Mouse (Mus musculus) embryonic facial prominence, embryonic 10.5 days (tissue): Measurements from ENCODE around the gene Erc2. TPM values are rescaled to one million over a fixed set of nuclear protein-coding genes. Genes with fewer than 3 reads are reported as not detected.

ENCODE experiments used
- DNase-seq: peaks from one replicate; pipeline ENCODE4 v3.0.0-alpha.2; 2017; ENCODE audit warnings: low spot score
- H3K27ac ChIP-seq: fragments of 300-500 bp; sonication (generic); replicated peaks from 2 replicates; pipeline ENCODE4 v1.5.1; 2016; ENCODE audit warnings: mild to moderate bottlenecking
- H3K27me3 ChIP-seq: fragments of 300-500 bp; sonication (generic); replicated peaks from 2 replicates; pipeline ENCODE4 v1.6.1; 2016; ENCODE audit warnings: low read depth, mild to moderate bottlenecking; ENCODE audit not compliant: poor library complexity, severe bottlenecking
- H3K36me3 ChIP-seq: fragments of 300-500 bp; sonication (generic); replicated peaks from 2 replicates; pipeline ENCODE4 v1.6.1; 2016; ENCODE audit warnings: mild to moderate bottlenecking, moderate library complexity
- H3K4me1 ChIP-seq: fragments of 300-500 bp; sonication (generic); 2 replicates; pipeline ENCODE4 v1.6.1; 2016
- H3K4me3 ChIP-seq: fragments of 300-500 bp; sonication (generic); 2 replicates; pipeline ENCODE4 v1.5.1; 2016; ENCODE audit warnings: mild to moderate bottlenecking, moderate library complexity
- H3K9me3 ChIP-seq: fragments of 300-500 bp; sonication (generic); 2 replicates; pipeline ENCODE4 v1.6.1; 2016; ENCODE audit warnings: mild to moderate bottlenecking
- WGBS: fragments of 180-500 bp; shearing (Covaris S2); methylation state at CpG from one replicate; pipeline ENCODE4 v1.1.7; 2016; 5-methylcytosine and 5-hydroxymethylcytosine counted together
- polyA plus RNA-seq: library from polyadenylated mRNA; unstranded; fragments of >200 nt; fragmentation: Nextera tagmentation; extraction: Ambion mirVana; gene quantifications from 2 replicates; pipeline ENCODE4 v1.2.1, GENCODE M21; 2016

Gene Erc2
- polyA plus RNA-seq, 1 experiment from 2014 or later = 7.2 TPM

- 79% methylated on average over 12 of the region's 12 CpGs for WGBS
- Histone ChIP-seq H3K4me1 (0 out of 2 replicates have a peak, but pooled peaks cover 6% of the 10 kb centered on the region), H3K9me3 (no peaks in the 10 kb centered on the region), H3K27me3 (no peaks in the 10 kb centered on the region), H3K36me3 (no peaks in the 10 kb centered on the region), H3K4me3 (no peak overlapping the region), H3K27ac (no peak overlapping the region)
- DNase-seq = no peak
Measured at GRCm38 (mm10) chr14:28068021-28068420, 445.8 kb downstream of the Erc2 start.

GRCm38 (mm10) chr14:28069826-28070225 is 447.6 kb downstream of the Erc2 start:
- Histone ChIP-seq H3K36me3 (no peaks in the 10 kb centered on the region), H3K4me3 (no peak overlapping the region), H3K27me3 (no peaks in the 10 kb centered on the region), H3K27ac (no peak overlapping the region), H3K4me1 (0 out of 2 replicates have a peak, but pooled peaks cover 6% of the 10 kb centered on the region), H3K9me3 (no peaks in the 10 kb centered on the region)
- WGBS = 90% methylated on average over 2 of the region's 2 CpGs
- DNase-seq = no peak

GRCm38 (mm10) chr14:28072561-28072960 is 450.3 kb downstream of the Erc2 start:
- H3K4me3 ChIP-seq = no peak overlapping the region
- H3K36me3 ChIP-seq = no peaks in the 10 kb centered on the region
- no peaks in the 10 kb centered on the region for H3K27me3 ChIP-seq
- 0 out of 2 replicates have a peak, but pooled peaks cover 6% of the 10 kb centered on the region for H3K4me1 ChIP-seq
- H3K9me3 ChIP-seq = no peaks in the 10 kb centered on the region
- 78% methylated on average over 3 of the region's 3 CpGs for whole genome bisulfite sequencing
- DNase-seq = no peak
- no peak overlapping the region for H3K27ac ChIP-seq

- Histone ChIP-seq H3K9me3 (no peaks in the 10 kb centered on the region), H3K27me3 (no peaks in the 10 kb centered on the region), H3K4me3 (no peak overlapping the region), H3K36me3 (no peaks in the 10 kb centered on the region), H3K27ac (no peak overlapping the region), H3K4me1 (no peaks in the 10 kb centered on the region)
- DNase-seq = peak; percentile 66
- WGBS = 57% methylated on average over 8 of the region's 8 CpGs
Measured at GRCm38 (mm10) chr14:28089636-28090443, 467.6 kb downstream of the Erc2 start.

- H3K27ac ChIP-seq = no peak overlapping the region
- WGBS = 92% methylated on average over 1 of the region's 1 CpGs
- no peaks in the 10 kb centered on the region for H3K9me3 ChIP-seq
- no peaks in the 10 kb centered on the region for H3K36me3 ChIP-seq
- H3K4me1 ChIP-seq = no peaks in the 10 kb centered on the region
- no peaks in the 10 kb centered on the region for H3K27me3 ChIP-seq
- no peak overlapping the region for H3K4me3 ChIP-seq
- no peak for DNase-seq
Measured at GRCm38 (mm10) chr14:28091367-28091766, 469.1 kb downstream of the Erc2 start.

- Histone ChIP-seq H3K27ac (no peak overlapping the region), H3K27me3 (no peaks in the 10 kb centered on the region), H3K9me3 (no peaks in the 10 kb centered on the region), H3K36me3 (no peaks in the 10 kb centered on the region), H3K4me1 (no peaks in the 10 kb centered on the region), H3K4me3 (no peak overlapping the region)
- DNase-seq = peak; percentile 35
- 60% methylated on average over 4 of the region's 4 CpGs for WGBS
Measured at GRCm38 (mm10) chr14:28093214-28093613, 471.0 kb downstream of the Erc2 start.

GRCm38 (mm10) chr14:28093913-28094312 is 471.7 kb downstream of the Erc2 start:
- no peaks in the 10 kb centered on the region for H3K4me1 ChIP-seq
- no peaks in the 10 kb centered on the region for H3K9me3 ChIP-seq
- H3K36me3 ChIP-seq = no peaks in the 10 kb centered on the region
- no peak overlapping the region for H3K27ac ChIP-seq
- no peak overlapping the region for H3K4me3 ChIP-seq
- no peak for DNase-seq
- no peaks in the 10 kb centered on the region for H3K27me3 ChIP-seq
- WGBS = 96% methylated on average over 1 of the region's 1 CpGs

GRCm38 (mm10) chr14:28099084-28099483 is 476.9 kb downstream of the Erc2 start:
- H3K36me3 ChIP-seq = no peaks in the 10 kb centered on the region
- no peaks in the 10 kb centered on the region for H3K4me1 ChIP-seq
- H3K27me3 ChIP-seq = no peaks in the 10 kb centered on the region
- no peak overlapping the region for H3K27ac ChIP-seq
- no peak for DNase-seq
- H3K4me3 ChIP-seq = no peak overlapping the region
- no peaks in the 10 kb centered on the region for H3K9me3 ChIP-seq
- 90% methylated on average over 5 of the region's 5 CpGs for WGBS

GRCm38 (mm10) chr14:28113121-28113520 is 490.9 kb downstream of the Erc2 start:
- Histone ChIP-seq H3K9me3 (no peaks in the 10 kb centered on the region), H3K4me1 (no peaks in the 10 kb centered on the region), H3K36me3 (no peaks in the 10 kb centered on the region), H3K4me3 (no peak overlapping the region), H3K27ac (no peak overlapping the region), H3K27me3 (no peaks in the 10 kb centered on the region)
- DNase-seq = no peak
- 91% methylated on average over 2 of the region's 2 CpGs for WGBS

GRCm38 (mm10) chr14:28120851-28121250 is 498.6 kb downstream of the Erc2 start:
- Histone ChIP-seq H3K27ac (no peak overlapping the region), H3K9me3 (peaks cover 6% of the 10 kb centered on the region), H3K4me3 (no peak overlapping the region), H3K27me3 (no peaks in the 10 kb centered on the region), H3K4me1 (peaks cover 11% of the 10 kb centered on the region; the same call in 1 of the 2 replicates), H3K36me3 (peaks cover 4% of the 10 kb centered on the region; the same call in 1 of the 2 replicates)
- 29% methylated on average over 5 of the region's 5 CpGs for WGBS
- peak; percentile 48 for DNase-seq

GRCm38 (mm10) chr14:28126842-28127241 is 504.6 kb downstream of the Erc2 start:
- Histone ChIP-seq H3K27ac (no peak overlapping the region), H3K27me3 (0 out of 2 replicates have a peak, but pooled peaks cover 3% of the 10 kb centered on the region), H3K4me3 (no peak overlapping the region), H3K9me3 (no peaks in the 10 kb centered on the region), H3K4me1 (no peaks in the 10 kb centered on the region), H3K36me3 (no peaks in the 10 kb centered on the region)
- peak; percentile 16 for DNase-seq
- 84% methylated on average over 8 of the region's 8 CpGs for WGBS

GRCm38 (mm10) chr14:28128999-28129398 is 506.8 kb downstream of the Erc2 start:
- Histone ChIP-seq H3K27me3 (0 out of 2 replicates have a peak, but pooled peaks cover 3% of the 10 kb centered on the region), H3K36me3 (no peaks in the 10 kb centered on the region), H3K4me3 (no peak overlapping the region), H3K27ac (no peak overlapping the region), H3K4me1 (no peaks in the 10 kb centered on the region), H3K9me3 (no peaks in the 10 kb centered on the region)
- DNase-seq = no peak
- 85% methylated on average over 3 of the region's 3 CpGs for WGBS

GRCm38 (mm10) chr14:28143998-28144397 is 521.8 kb downstream of the Erc2 start:
- no peak overlapping the region for H3K4me3 ChIP-seq
- no peaks in the 10 kb centered on the region for H3K4me1 ChIP-seq
- H3K36me3 ChIP-seq = no peaks in the 10 kb centered on the region
- no peaks in the 10 kb centered on the region for H3K27me3 ChIP-seq
- 93% methylated on average over 2 of the region's 2 CpGs for WGBS
- no peak overlapping the region for H3K27ac ChIP-seq
- H3K9me3 ChIP-seq = no peaks in the 10 kb centered on the region
- DNase-seq = no peak
